Mouse (Mus musculus) erythroblast, embryonic 14.5 days (primary cell): Measurements from ENCODE around the gene Ptpn3.

Source experiments
- GATA1 ChIP-seq: IDR thresholded peaks from 2 replicates; pipeline ENCODE4 v1.6.1; 2012; ENCODE audit warnings: low read length, inconsistent platforms, mixed read lengths
- TAL1 ChIP-seq: IDR thresholded peaks from 3 replicates; pipeline ENCODE4 v1.6.1; 2012; ENCODE audit warnings: low read length, inconsistent platforms, mixed read lengths

DNA sequence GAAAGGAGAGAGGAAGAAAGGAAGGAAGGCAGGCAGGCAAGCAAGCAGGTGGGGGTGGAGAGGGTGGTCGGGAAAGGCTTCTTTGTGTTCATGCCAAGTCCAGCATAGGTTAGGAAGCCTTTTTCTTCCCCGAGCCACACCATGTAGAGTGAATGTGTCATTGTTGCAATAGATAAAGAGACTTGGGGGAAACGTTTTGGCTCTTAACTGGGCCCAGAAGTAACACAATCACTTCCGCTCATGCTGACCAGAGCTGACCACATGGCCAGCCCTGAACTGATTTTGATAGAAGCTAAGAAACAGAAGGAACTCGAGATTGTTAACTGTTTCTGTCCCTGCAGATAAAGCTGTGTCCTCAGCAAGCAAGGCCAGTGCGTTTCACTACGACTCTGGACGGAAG lies 128.8 kb downstream of the Ptpn3 start:
- no peak for TF ChIP-seq GATA1
- TF ChIP-seq TAL1, result no peak
